Comparison of ENCODE assay signal across 8 mouse cellular contexts in the genomic region with DNA sequence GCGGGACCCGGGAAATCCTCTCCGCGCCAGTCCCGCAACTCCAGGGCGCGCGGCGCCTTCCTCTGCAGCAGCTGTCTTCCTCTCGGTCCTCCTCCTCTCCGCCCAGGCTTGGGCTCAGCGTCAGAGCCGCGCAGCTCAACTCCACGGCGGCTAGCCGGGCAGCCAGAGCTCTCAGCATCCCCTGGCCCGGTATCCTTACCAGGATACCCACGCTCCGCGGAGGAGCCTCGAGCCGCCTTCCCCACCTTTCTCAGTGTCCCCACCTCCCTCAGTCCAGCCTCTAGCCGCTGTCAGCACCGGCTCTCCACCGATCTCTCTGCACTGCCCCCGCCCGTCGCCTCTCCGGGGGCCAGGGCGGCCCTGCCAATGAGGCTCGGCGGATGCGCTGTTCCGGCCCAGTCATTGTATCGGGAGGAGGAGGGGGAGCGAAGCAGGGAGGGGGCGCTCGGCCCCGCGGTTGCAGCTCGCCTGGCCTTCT. TPM values are rescaled to one million over a fixed set of nuclear protein-coding genes. Genes with fewer than 3 reads are reported as not detected.
A peak's percentile ranks its signal among the peaks of the same experiment; 100 is the strongest.
DNase-seq lines count a peak whose midpoint lies in the region; ATAC-seq lines count a peak whose summit lies in the region.

TSS of gene Frmd4b (minus strand) at position 276 of the 478 bp plus-strand sequence.

- under 1% methylated on average over 42 of the region's 42 CpGs for WGBS in forebrain, embryonic 13.5 days
- under 1% methylated on average over 42 of the region's 42 CpGs for WGBS in heart, embryonic 15.5 days

- H3K4me3 ChIP-seq in forebrain, embryonic 13.5 days = peak within 1 kb of the TSS; percentile 77
- peak within 1 kb of the TSS; percentile 67 for H3K4me3 ChIP-seq in heart, embryonic 15.5 days

- no peaks in the 10 kb centered on the region for H3K36me3 ChIP-seq in forebrain, embryonic 13.5 days (ENCODE audit: poor library complexity, severe bottlenecking)
- H3K36me3 ChIP-seq in heart, embryonic 15.5 days = no peaks in the 10 kb centered on the region

- peak; percentile 93 for ATAC-seq in forebrain, embryonic 13.5 days
- ATAC-seq in heart, embryonic 15.5 days (replicated peaks; ENCODE audit: insufficient number of reproducible peaks, insufficient read depth, low FRiP score, low read depth) = peak; percentile 80

- no peaks in the 10 kb centered on the region for H3K9me3 ChIP-seq in forebrain, embryonic 13.5 days (replicated peaks)
- H3K9me3 ChIP-seq in heart, embryonic 15.5 days (replicated peaks) = no peaks in the 10 kb centered on the region

- peak within 1 kb of the TSS; percentile 83 for H3K4me2 ChIP-seq in forebrain, embryonic 13.5 days
- peak within 1 kb of the TSS; percentile 98 for H3K4me2 ChIP-seq in heart, embryonic 15.5 days

- no peaks in the 10 kb centered on the region for H3K27me3 ChIP-seq in forebrain, embryonic 13.5 days
- peaks cover 33% of the 10 kb centered on the region for H3K27me3 ChIP-seq in heart, embryonic 15.5 days

- H3K4me1 ChIP-seq in forebrain, embryonic 13.5 days = peaks cover 44% of the 10 kb centered on the region
- peaks cover 17% of the 10 kb centered on the region for H3K4me1 ChIP-seq in heart, embryonic 15.5 days (replicated peaks)

- H3K27ac ChIP-seq in forebrain, embryonic 13.5 days = peak within 1 kb of the TSS; percentile 96
- H3K27ac ChIP-seq in heart, embryonic 15.5 days = peak within 1 kb of the TSS; percentile 62

- peak within 1 kb of the TSS; percentile 87 for H3K9ac ChIP-seq in forebrain, embryonic 13.5 days
- peak within 1 kb of the TSS; percentile 63 for H3K9ac ChIP-seq in heart, embryonic 15.5 days

- peak; percentile 74 for DNase-seq in ES-CJ7 (ENCODE audit: low read depth, low spot score)
- DNase-seq in c-Kit-positive CD71-positive TER-119-negative erythroid progenitor cells, embryonic 14.5 days (ENCODE audit: low read depth) = peak; percentile 1
- peak; percentile 80 for DNase-seq in kidney, postnatal 10 days
- peak; percentile 47 for DNase-seq in liver
- peak; percentile 88 for DNase-seq in neural tube, embryonic 10.5 days (ENCODE audit: extremely low spot score, low spot score)
- peak; percentile 25 for DNase-seq in thymus, postnatal 4 days

RNA-seq across cellular contexts. Expression of gene Frmd4b, which starts in this region (rescaled TPM):
- 34.7 and 35.5 TPM in 2 replicates for polyA plus RNA-seq in forebrain, embryonic 13.5 days (2015; fragmentation: Nextera tagmentation; extraction: Ambion mirVana)
- polyA plus RNA-seq in heart, embryonic 15.5 days (2015; fragmentation: Nextera tagmentation; extraction: Ambion mirVana) = 12.1 and 13.8 TPM in 2 replicates

Comparison
In these comparisons a context has a peak if more than half of its experiments do, and no peak if none do; other contexts are left out.
1. Peak in every context shown above with its lines: DNase-seq, ATAC-seq, H3K4me3 ChIP-seq and H3K27ac ChIP-seq.
2. DNase-seq: peak in every context shown above with its lines; median percentile 88 in neural tube, embryonic 10.5 days; 80 in kidney, postnatal 10 days; 74 in ES-CJ7; 47 in liver; 25 in thymus, postnatal 4 days; 1 in c-Kit-positive CD71-positive TER-119-negative erythroid progenitor cells, embryonic 14.5 days.